Mouse (Mus musculus) ES-Bruce4 (cell line): Measurements from ENCODE around the gene Mdm1. TPM values are rescaled to one million over a fixed set of nuclear protein-coding genes. Genes with fewer than 3 reads are reported as not detected.
"Not testable (repeated sequence)": the region's sequence is repeated elsewhere in the genome, so short reads cannot be mapped to it uniquely, and the experiment has no call there.

Experiments used
- H3K27ac ChIP-seq: 2 replicates; pipeline ENCODE4 v1.5.1; 2012; ENCODE audit warnings: low read length, inconsistent platforms; ENCODE audit not compliant: insufficient read depth
- H3K27me3 ChIP-seq: 2 replicates; pipeline ENCODE4 v1.6.1; 2012; ENCODE audit warnings: mild to moderate bottlenecking, low read length, inconsistent platforms; ENCODE audit not compliant: control insufficient read depth, poor library complexity, insufficient read depth, severe bottlenecking
- H3K36me3 ChIP-seq: 2 replicates; pipeline ENCODE4 v1.6.1; 2012; ENCODE audit warnings: inconsistent platforms, mild to moderate bottlenecking, low read length, moderate library complexity; ENCODE audit not compliant: control insufficient read depth, poor library complexity, insufficient read depth, severe bottlenecking
- H3K4me1 ChIP-seq: one replicate; pipeline ENCODE4 v1.8.1; 2011; ENCODE audit warnings: low read length; ENCODE audit not compliant: control insufficient read depth, insufficient read depth
- H3K4me3 ChIP-seq: 2 replicates; pipeline ENCODE4 v1.5.1; 2011; ENCODE audit warnings: low read depth, mild to moderate bottlenecking, low read length
- H3K9ac ChIP-seq: 2 replicates; pipeline ENCODE4 v1.6.1; 2012; ENCODE audit warnings: low read depth, mild to moderate bottlenecking, inconsistent platforms; ENCODE audit not compliant: poor library complexity, severe bottlenecking
- H3K9me3 ChIP-seq: replicated peaks from 2 replicates; pipeline ENCODE4 v1.6.1; 2012; ENCODE audit warnings: mild to moderate bottlenecking, low read length, inconsistent platforms; ENCODE audit not compliant: control insufficient read depth, poor library complexity, insufficient read depth, severe bottlenecking
- CTCF ChIP-seq: IDR thresholded peaks from one replicate; pipeline ENCODE4 v1.8.1; 2011; ENCODE audit warnings: low read depth, low read length
- EP300 ChIP-seq: IDR thresholded peaks from 2 replicates; pipeline ENCODE4 v1.6.1; 2011; ENCODE audit warnings: low read depth, low read length; ENCODE audit not compliant: insufficient read depth
- POLR2A ChIP-seq: IDR thresholded peaks from one replicate; pipeline ENCODE4 v1.8.1; 2011; ENCODE audit warnings: low read length; ENCODE audit not compliant: insufficient read depth
- polyA plus RNA-seq: library from polyadenylated mRNA; stranded (reverse); fragments of >200 nt; gene quantifications from 2 replicates; pipeline ENCODE4 v1.2.4, GENCODE M21; 2011; ENCODE audit warnings: low read depth; ENCODE audit not compliant: missing spikeins, insufficient read depth, insufficient read length

Mdm1 gene
- polyA plus RNA-seq, 1 experiment: 33.0 TPM

DNA sequence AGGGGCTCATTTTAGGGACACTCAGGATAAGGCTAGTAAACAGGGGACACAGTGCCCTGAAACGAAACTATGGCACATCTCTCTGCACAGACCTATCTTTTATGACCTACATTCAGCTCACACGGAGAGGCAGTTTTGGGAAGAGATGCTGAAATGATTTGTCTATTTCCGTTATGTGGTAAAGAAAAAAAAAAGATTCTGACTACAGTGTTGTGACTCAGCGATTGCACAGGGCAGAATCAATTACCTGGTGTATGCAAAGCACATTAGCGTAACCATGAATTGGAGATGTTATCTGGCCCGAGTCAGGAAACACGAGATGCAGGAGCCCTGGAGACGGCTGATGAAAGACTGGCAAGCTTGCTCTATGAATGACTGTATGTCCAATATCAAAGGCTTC lies 30.8 kb downstream of the Mdm1 start:
- Histone ChIP-seq H3K36me3 (0 out of 2 replicates have a peak, but pooled peaks cover 3% of the 10 kb centered on the region), H3K27ac (no peak overlapping the region), H3K27me3 (no peaks in the 10 kb centered on the region), H3K9ac (no peak overlapping the region), H3K4me1 (peaks cover 2% of the 10 kb centered on the region), H3K9me3 (no peaks in the 10 kb centered on the region), H3K4me3 (no peak overlapping the region)
- TF ChIP-seq EP300 (no peak), CTCF (no peak), POLR2A (no peak)

DNA sequence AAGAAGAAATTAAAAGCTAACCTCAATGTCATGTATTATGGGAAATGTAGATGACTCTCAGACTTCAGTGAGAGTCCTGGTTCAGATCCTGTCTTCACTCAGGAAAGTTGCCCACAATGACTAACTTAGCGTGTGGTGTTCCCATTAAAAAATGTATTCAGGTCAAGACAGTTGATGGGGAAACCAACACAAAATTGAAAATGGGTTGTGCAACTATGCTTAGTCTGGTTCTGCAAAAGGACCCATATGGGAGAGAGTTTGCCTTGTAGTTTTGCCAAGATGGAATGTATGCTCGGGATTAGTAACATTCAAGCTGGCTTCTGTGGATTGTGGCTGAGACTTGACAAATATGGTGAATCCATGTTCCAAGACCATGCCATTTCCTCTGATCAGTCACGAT lies 31.3 kb downstream of the Mdm1 start:
- H3K27me3 ChIP-seq: no peaks in the 10 kb centered on the region

DNA sequence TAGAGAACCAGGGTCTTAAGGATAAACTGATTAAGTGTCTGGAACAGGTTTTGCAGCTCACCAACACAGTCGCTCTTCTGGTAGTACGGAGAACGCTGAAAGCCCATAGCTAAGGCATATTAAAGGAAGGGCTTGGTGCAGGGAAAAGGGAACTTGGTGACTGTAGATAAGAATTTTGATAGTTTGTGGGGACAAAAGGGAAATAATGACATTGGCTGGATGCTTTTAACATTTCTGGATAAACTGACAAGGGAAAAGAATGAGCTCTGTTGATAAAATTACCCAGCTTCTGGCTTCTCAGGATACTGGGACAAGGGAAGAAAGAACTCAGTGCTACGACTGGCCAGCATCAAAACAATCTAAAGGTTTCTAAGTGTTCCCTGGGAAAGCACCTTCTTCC lies 33.9 kb downstream of the Mdm1 start:
- not testable (repeated sequence) for H3K9me3 ChIP-seq, H3K27ac ChIP-seq, H3K4me1 ChIP-seq, H3K9ac ChIP-seq, H3K27me3 ChIP-seq, H3K36me3 ChIP-seq, H3K4me3 ChIP-seq

More for the DNA sequence above, 31.3 kb downstream of the Mdm1 start:
- H3K36me3 ChIP-seq: 0 out of 2 replicates have a peak, but pooled peaks cover 3% of the 10 kb centered on the region
- TF ChIP-seq POLR2A (no peak), EP300 (no peak), CTCF (no peak)
- H3K4me1 ChIP-seq: peaks cover 2% of the 10 kb centered on the region
- no peak overlapping the region for H3K4me3 ChIP-seq
- H3K27ac ChIP-seq: no peak overlapping the region
- H3K9me3 ChIP-seq: no peaks in the 10 kb centered on the region
- H3K9ac ChIP-seq: no peak overlapping the region

DNA sequence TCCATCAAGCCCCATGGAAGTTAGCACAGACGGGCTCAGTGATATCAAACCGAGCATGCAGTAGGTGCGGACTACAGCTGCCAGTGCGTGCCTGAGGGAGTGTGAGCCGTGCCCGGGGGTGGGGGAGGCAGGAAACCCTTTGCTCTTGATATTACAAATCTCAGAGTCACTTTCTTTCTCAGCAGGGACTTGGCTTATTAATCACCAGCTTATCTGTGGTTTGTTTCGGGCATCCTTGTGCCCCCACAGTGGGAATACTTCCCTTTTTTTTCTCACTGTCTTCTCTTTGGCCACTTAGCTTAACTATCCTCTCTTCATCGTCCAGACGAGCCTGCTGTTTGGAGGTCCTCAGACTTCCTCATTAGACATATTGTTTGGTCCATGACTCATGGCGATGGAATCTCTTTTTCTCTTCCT lies 37.1 kb downstream of the Mdm1 start:
- no peak overlapping the region for H3K9ac ChIP-seq
- no peaks in the 10 kb centered on the region for H3K4me1 ChIP-seq
- no peaks in the 10 kb centered on the region for H3K36me3 ChIP-seq
- no peak for TF ChIP-seq EP300
- no peak for TF ChIP-seq POLR2A
- no peak for TF ChIP-seq CTCF
- H3K27ac ChIP-seq: no peak overlapping the region
- no peaks in the 10 kb centered on the region for H3K9me3 ChIP-seq
- no peaks in the 10 kb centered on the region for H3K27me3 ChIP-seq
- no peak overlapping the region for H3K4me3 ChIP-seq

DNA sequence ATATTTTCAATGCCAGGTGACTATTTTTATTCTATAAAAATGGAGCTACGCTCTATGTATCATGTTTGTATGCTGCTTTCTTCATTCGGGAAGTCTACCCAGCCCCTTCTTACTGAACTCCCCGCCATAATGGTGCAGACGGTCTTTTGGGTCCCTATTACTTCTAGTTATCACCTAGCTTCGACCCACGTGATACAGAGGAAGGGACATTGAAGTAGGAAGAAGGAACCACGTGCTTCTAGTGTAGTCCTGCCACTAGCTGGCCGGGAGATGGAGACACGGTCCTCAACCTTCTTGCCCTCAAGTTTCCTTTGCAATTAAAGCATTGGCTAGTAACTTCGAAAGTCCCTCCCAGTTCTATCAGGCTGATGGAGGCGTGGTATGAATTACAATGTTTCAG lies 37.7 kb downstream of the Mdm1 start:
- no peak overlapping the region for H3K4me3 ChIP-seq

DNA sequence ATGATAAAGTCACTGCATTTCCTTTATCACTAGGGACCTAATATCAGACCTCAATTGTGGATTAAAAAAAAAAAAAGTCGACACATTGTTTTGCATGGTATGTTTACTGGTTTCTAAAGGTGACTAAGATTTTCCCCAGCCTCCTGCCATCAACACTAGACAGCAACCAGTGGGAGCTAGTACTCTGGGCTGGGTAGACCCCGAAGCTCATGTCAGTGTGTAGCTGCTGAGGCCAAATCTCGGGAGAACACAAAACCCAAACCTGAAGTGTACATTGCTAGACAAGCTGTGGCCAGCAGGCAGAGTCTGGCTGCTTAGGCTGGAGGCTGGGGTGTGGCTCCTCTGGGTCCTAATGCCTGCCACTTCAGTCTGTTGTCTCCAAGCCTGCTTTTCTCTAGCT lies 53.5 kb downstream of the Mdm1 start:
- H3K9me3 ChIP-seq, H3K27me3 ChIP-seq, H3K4me3 ChIP-seq, H3K9ac ChIP-seq, H3K4me1 ChIP-seq, H3K36me3 ChIP-seq, H3K27ac ChIP-seq: not testable (repeated sequence)

More for the DNA sequence above, 37.7 kb downstream of the Mdm1 start:
- H3K4me1 ChIP-seq: no peaks in the 10 kb centered on the region
- no peak overlapping the region for H3K27ac ChIP-seq
- TF ChIP-seq CTCF (no peak), EP300 (no peak), POLR2A (no peak)
- H3K9ac ChIP-seq: no peak overlapping the region
- no peaks in the 10 kb centered on the region for H3K9me3 ChIP-seq
- H3K36me3 ChIP-seq: no peaks in the 10 kb centered on the region
- no peaks in the 10 kb centered on the region for H3K27me3 ChIP-seq

DNA sequence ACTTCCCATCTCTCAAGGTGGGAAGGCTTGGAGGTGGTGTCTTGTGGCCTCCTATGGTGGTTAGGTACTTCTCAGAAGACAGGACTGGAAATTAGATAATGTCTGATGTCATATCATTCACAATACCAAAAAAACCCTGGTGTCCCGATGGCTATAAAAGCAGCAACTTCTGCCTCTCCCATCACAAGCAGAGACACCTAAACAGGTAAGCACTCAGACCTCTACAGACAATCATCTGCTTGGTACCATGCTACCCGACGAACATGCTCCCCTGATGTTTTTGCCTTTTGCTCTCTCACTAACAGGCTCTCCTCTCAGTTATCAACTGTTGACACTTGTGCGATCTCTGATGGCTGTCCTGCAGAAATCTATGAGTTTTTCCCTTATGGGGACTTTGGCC lies 63.0 kb downstream of the Mdm1 start, which contains the start of gene Il22:
Gene Il22, plus strand, starts transcription at position 301 of the 400 bp plus-strand sequence.
- Histone ChIP-seq H3K36me3 (no peaks in the 10 kb centered on the region), H3K27ac (no peak within 1 kb of the TSS), H3K4me3 (no peak within 1 kb of the TSS), H3K27me3 (no peaks in the 10 kb centered on the region), H3K9me3 (no peaks in the 10 kb centered on the region), H3K9ac (no peak within 1 kb of the TSS), H3K4me1 (no peaks in the 10 kb centered on the region)
- TF ChIP-seq POLR2A (no peak), CTCF (no peak), EP300 (no peak)

DNA sequence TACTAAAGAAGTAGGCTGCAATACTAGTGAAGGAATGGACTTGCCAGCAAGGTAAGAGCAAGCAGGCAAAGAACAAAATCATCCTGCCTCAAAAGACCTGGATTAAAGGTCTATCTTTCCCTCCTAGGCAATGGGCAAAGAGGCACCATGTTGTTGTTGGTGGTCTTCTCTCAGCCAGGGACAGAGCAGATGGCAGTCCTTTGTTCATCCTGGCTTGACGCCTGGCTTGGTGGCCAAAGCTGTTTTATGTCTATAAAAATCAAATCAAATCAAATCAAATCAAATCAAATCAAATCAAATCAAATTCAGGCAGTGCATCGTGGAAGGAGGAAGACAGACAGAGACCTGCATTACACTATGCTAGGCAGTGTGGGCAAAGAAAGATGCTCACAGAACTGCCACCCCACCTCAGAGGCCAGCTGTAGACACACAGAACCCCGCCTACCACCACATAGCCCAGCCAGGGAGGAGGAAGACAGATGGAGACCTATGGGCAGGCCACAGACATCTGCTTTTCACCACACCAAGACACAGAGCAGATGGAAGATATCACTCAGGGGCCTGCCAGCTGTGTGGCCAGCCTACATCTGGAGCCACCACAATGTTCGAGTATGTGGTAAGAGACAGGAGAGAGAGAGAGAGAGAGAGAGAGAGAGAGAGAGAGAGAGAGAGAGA lies 74.2 kb downstream of the Mdm1 start:
- not testable (repeated sequence) for H3K9me3 ChIP-seq, H3K4me3 ChIP-seq, H3K4me1 ChIP-seq, H3K36me3 ChIP-seq, H3K27ac ChIP-seq, H3K27me3 ChIP-seq, H3K9ac ChIP-seq
